Mouse (Mus musculus) kidney, postnatal 10 days (tissue): ENCODE measurements around the gene Cdc34.

Experiments
- DNase-seq: peaks from one replicate; pipeline ENCODE4 v3.0.0; 2021; ENCODE audit warnings: mixed read lengths

Cdc34 gene

GRCm38 (mm10) chr10:79671396-79672087, 10.5 kb upstream of the Cdc34 start:
- peak; percentile 18 for DNase-seq

DNA sequence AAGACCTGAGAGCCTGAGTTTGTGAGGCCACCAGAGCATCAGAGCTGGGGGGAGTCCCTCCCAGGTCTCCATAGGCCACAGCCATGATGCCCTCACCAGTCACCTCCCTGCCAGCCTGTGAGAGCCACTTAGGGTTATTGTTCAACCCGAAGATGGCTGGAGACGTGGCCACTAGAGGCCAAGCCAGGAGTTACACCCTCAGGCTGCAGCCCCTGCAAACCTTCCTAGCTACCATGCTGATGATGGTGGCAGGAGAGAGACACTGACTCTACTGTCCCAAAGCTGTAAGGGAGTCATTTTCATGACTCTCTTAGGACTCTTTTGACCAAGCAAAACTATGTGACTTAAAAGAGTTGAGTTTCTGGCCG, 9.9 kb upstream of the Cdc34 start:
- DNase-seq: no peak

GRCm38 (mm10) chr10:79673054-79673453, 8.9 kb upstream of the Cdc34 start:
- no peak for DNase-seq

GRCm38 (mm10) chr10:79675346-79676035, 6.5 kb upstream of the Cdc34 start:
- DNase-seq: no peak

DNA sequence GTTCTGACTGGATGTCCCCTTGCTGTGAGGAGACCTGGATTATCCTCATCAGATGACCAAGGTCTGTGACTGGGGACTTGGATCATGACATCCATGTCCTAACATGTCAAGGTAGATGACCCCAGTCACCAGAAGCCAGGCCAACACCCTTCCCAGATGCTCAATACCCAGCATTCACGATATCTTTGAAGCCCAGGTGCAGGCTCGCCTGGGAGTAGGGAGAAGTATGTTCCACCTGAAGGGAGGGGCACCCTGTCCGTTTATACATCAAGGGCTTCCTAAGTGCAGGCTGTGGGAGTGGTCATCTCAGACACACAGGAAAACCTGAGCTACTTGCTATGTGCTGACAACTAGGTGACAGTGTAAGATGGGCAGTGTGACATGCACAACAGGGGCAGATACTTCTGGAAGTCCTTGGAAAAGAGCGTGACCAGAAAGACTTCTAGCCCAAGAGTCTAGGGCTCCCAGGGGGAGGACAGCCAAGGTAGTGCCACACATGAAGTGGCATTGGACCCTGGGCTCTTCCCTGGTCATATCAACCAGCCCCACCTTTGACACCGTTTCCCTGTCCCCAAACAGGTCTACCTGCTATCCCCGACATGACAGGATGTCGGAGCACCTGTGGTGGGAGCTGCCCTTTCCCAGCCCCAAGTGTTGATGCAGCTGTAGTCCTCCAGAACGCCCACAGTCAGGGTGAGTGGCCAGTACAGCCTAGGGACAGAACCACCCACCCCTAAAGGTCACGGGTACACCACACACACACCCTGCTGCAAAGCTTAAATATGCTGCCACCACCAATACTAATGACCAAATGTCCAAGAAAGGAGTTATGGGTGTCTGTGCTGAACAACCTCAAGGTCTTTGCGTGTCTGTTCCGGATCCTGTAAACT, 1.1 kb upstream of the Cdc34 start:
- no peak for DNase-seq

DNA sequence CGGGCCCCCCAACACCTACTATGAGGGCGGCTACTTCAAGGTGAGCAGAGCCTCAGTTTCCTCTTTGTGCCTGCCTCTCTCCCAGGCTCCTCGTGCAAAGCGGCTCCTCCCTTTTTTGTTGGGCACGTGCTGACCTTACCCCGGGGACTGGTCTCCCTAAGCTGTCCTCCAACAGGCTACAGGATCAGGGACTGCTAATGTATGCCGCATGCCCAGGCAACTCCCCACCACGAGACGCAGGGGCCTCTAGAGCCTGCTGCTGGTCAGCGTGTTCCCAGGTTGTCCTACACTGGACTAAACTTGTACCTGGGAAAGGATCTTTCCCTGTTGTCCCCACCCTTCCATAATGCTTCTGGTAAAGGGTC, 538 bp downstream of the Cdc34 start:
- DNase-seq: peak; percentile 44

GRCm38 (mm10) chr10:79682916-79683582, 1.1 kb downstream of the Cdc34 start:
- peak; percentile 84 for DNase-seq

DNA sequence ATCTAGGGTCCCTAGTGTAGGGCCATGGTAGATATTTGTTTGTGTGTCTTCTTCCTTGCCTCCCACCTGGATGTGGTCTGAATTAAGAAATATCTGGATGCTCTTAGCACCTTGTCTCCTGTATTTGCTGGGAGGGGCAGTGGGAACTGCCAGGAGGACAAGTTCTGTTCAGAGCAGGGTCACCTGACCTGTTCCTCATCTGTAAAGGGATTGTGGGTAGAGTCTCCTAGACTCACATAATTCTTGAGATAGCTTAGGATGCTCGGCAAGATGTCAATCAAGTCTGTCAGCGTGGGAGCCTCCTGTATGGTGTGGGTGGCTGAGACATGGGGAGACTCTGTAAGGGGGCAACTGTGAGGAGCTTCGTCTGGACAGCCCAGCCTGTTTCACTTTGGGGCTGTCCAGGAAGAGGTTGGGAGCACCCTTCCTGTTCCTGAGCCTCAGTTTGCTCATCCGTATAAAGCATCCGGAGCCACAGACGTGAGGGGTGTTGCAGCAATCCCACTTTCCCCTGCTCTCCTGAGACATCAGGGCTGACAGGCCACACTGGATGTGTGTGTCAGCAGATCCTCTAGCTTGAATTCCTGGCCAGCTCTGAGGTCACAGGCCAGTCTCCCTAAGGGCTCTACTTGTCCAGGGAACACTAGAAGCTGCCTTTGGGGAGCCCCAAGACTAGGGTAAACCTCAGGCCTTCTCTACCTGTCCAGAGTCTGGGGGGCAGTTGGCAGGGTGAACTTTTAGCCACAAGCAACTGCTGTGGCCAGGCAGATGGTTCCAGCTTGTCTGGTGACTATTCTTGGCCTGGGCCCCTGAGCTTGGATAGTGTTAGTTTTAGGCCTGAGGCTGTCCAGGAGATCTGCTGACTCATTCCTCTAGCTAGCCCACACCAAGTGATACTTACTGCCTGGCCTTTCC, 2.0 kb downstream of the Cdc34 start:
- no peak for DNase-seq

- no peak for DNase-seq
Observed at GRCm38 (mm10) chr10:79684770-79685600, 3.0 kb downstream of the Cdc34 start.

DNA sequence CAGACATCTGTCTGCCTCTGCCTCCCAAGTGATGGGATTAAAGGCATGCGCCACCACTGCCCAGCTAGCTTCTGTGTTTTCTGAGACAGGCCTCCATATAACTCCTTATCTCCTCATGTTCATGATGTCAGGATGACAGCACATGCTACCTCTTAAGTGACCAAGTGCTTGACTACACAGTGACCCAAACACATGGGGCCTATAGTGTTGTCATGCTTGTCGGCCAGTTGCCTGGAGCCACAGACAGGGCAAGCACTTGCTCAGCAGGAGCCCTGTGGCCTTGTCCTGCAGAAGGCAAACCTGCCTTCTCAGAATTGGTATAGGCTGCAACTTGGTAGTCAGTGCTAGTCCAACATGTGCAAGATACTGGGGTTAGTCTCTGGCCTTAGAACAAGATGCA, 4.2 kb downstream of the Cdc34 start:
- no peak for DNase-seq

DNA sequence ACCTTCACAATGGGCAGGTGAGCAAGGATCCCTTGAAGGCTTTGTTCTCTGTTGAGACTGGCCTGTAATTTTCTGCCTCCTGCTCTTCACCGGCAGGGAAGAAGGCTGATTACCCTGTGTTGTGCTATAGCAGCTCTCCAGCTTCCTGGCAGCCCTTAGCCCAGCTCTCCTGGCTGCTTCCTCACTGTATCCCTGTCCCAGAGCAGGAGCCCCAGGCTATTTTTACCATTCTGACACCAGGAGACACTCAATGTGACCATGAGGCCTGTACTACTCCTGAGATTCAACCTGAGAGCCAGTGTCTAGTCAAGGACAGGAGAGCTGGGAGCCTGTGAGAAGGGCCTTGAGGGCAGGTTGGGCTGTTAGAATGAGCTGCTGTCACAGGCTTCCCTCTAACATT, 4.7 kb downstream of the Cdc34 start:
- DNase-seq: no peak

DNA sequence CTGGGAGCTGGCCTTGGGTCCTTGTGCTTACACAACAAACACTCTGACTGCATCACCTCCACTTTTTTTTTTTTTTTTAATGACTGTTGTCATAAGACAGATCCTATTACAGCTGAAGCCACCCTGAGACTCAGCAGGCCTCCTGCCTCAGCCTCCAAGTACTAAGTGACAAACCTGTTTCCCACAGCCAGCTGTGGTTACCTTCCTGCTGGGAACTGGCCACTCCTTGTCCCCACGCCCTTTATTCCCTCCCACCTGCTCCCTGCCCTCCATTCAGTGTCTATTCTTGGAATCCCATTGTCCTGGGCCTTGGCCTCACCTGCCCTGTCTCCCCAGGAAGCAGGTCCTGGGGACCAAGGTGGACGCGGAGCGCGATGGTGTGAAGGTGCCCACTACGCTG, 5.5 kb downstream of the Cdc34 start:
- no peak for DNase-seq

DNA sequence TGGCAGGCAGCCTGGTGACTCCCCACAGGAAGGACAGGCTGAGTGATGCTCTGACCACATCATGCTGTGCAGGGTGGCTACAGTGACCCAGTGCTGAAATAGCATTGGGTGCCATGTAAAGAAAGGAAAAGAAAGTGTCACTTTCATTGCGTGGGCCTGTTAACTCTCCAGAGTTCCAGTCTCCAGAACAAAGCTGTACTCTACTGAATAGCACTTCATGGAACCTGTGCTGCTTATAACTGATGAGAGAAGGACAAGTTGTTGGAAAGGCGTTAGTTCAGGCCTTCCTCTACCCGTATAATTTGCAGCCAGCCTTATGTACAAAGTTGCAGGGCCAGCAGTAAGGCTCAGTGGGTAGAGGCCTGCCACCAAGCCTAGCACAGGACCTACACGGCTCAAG, 6.7 kb downstream of the Cdc34 start, which contains the start of gene Gzmm:
Gene Gzmm (plus strand): TSS at position 301 of the 400 bp plus-strand sequence.
- DNase-seq: no peak

- DNase-seq: no peak
Observed at GRCm38 (mm10) chr10:79689178-79689577, 7.2 kb downstream of the Cdc34 start.

DNA sequence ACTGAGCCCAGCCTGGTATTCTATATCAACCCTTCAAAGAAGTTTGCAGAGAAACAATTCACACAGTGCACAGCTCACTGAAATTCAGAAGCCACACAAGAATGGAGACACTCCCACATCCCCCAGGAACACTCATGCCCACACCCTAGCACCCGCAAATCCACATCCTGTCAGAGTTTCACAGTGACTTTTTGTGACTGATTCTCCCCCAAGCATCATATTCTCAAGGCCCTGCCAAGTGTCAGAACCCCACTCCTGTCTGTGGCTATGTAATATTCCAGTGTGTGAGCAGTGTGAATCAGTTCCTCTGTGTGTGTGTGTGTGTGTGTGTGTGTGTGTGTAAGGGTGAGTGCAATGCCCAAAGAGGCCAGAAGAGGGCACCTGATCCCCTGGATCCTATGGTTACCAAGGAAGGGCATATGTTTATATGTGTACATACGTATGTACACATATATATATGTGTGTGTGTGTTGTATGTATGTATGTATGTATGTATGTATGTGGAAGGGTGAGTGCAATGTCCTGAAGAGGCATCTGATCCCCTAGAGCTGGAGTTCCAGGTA, 10.1 kb downstream of the Cdc34 start:
- peak; percentile 22 for DNase-seq

GRCm38 (mm10) chr10:79693580-79694378, 11.8 kb downstream of the Cdc34 start:
- DNase-seq: no peak

GRCm38 (mm10) chr10:79694379-79694655, 12.3 kb downstream of the Cdc34 start:
- no peak for DNase-seq

DNA sequence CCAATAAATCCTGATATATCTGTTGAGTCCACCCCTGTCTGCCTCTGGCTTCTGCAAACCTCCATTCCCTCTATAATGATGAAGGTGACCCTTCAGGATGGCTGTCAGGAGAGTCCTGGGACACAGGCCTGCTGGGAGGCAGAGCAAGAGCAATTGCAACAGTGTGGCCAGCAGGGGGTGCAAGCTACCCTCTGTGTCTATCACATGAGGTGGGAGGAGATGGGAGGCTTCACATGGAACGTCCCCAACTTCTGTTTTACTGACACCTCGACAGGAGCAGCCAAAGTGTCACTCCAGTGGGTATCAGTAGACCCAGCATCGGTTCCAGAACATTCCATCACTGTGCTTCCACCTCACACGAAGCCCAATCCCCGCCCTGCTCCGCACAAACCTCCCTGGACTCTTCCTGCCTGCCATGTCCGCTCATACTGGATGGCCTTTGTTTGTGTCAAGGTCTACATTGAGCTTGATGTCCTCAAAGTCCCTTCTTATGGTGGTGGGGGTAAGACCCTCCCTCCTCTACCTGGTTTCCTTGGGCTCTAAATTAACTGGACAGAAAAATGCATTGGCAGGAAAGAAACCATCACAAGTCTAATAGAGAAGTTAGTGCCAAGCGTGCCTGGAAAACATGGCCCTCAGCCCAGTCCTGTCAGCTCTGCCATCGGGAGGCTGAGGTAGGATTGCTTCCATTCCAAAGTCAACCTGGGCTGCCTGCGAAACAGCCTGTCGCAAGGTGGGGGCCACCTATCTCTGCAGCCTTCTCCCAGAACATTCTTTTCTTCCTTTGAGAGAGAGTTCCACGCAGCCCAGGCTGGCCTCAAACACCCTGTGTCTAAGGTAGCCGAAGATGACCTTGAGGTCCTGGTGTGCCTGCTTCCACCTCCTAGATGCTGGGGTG, 13.5 kb downstream of the Cdc34 start:
- DNase-seq: peak; percentile 87

GRCm38 (mm10) chr10:79696129-79696651, 14.2 kb downstream of the Cdc34 start:
- DNase-seq: peak; percentile 54
